Mouse (Mus musculus): ENCODE data around the gene Gm15737. TPM values are rescaled to one million over a fixed set of nuclear protein-coding genes. Genes with fewer than 3 reads are reported as not detected.

Gm15737 gene
- polyA plus RNA-seq, 1 experiment from 2014 or later = 0.20 TPM

GRCm38 (mm10) chr6:92854873-92855272 is 14.3 kb upstream of the Gm15737 start:
- Histone ChIP-seq H3K9ac (no peak overlapping the region), H3K4me1 (ENCODE audit: insufficient read depth) (no peaks in the 10 kb centered on the region), H3K9me3 (ENCODE audit: low read depth, low read length) (no peaks in the 10 kb centered on the region), H3K27me3 (ENCODE audit: insufficient read depth, low read length) (no peaks in the 10 kb centered on the region), H3K27ac (ENCODE audit: low read depth) (peak overlapping the region; percentile 47; the same call in 1 of the 2 replicates), H3K36me3 (ENCODE audit: insufficient read depth) (peaks cover 39% of the 10 kb centered on the region), H3K4me3 (ENCODE audit: low read depth, low read length) (no peak overlapping the region), H3K4me2 (no peak overlapping the region)
- WGBS = 61% methylated on average over 4 of the region's 4 CpGs
- peak; percentile 49; the same call in 1 of the 2 replicates for ATAC-seq (ENCODE audit: insufficient read depth)
- peak; percentile 42 for DNase-seq
- no peak for TF ChIP-seq CTCF (IDR thresholded peaks at IDR 0.05; ENCODE audit: low read depth)

GRCm38 (mm10) chr6:92857761-92858160 is 11.4 kb upstream of the Gm15737 start:
- H3K27ac ChIP-seq (ENCODE audit: low read depth) = no peak overlapping the region
- TF ChIP-seq CTCF (IDR thresholded peaks at IDR 0.05; ENCODE audit: low read depth) = no peak
- no peak overlapping the region for H3K9ac ChIP-seq
- no peak overlapping the region for H3K4me2 ChIP-seq
- no peaks in the 10 kb centered on the region for H3K9me3 ChIP-seq (ENCODE audit: low read depth, low read length)
- no peaks in the 10 kb centered on the region for H3K4me1 ChIP-seq (ENCODE audit: insufficient read depth)
- DNase-seq = no peak
- 90% methylated on average over 13 of the region's 13 CpGs for WGBS
- no peaks in the 10 kb centered on the region for H3K27me3 ChIP-seq (ENCODE audit: insufficient read depth, low read length)
- ATAC-seq (ENCODE audit: insufficient read depth) = no peak
- no peak overlapping the region for H3K4me3 ChIP-seq (ENCODE audit: low read depth, low read length)
- H3K36me3 ChIP-seq (ENCODE audit: insufficient read depth) = peaks cover 54% of the 10 kb centered on the region

- Histone ChIP-seq H3K4me2 (no peak overlapping the region), H3K9me3 (ENCODE audit: low read depth, low read length) (no peaks in the 10 kb centered on the region), H3K27me3 (ENCODE audit: insufficient read depth, low read length) (no peaks in the 10 kb centered on the region), H3K4me3 (ENCODE audit: low read depth, low read length) (no peak overlapping the region), H3K4me1 (ENCODE audit: insufficient read depth) (no peaks in the 10 kb centered on the region), H3K9ac (no peak overlapping the region), H3K27ac (ENCODE audit: low read depth) (no peak overlapping the region), H3K36me3 (ENCODE audit: insufficient read depth) (peaks cover 60% of the 10 kb centered on the region)
- no peak for TF ChIP-seq CTCF (IDR thresholded peaks at IDR 0.05; ENCODE audit: low read depth)
- no peak for ATAC-seq (ENCODE audit: insufficient read depth)
- DNase-seq = no peak
- WGBS = 83% methylated on average over 12 of the region's 12 CpGs
These were observed 10.2 kb upstream of the Gm15737 start for GRCm38 (mm10) chr6:92858721-92859510.

- 53% methylated on average over 5 of the region's 5 CpGs for WGBS
- Histone ChIP-seq H3K9ac (no peak overlapping the region), H3K4me2 (no peak overlapping the region), H3K36me3 (ENCODE audit: insufficient read depth) (peaks cover 63% of the 10 kb centered on the region), H3K27me3 (ENCODE audit: insufficient read depth, low read length) (no peaks in the 10 kb centered on the region), H3K9me3 (ENCODE audit: low read depth, low read length) (no peaks in the 10 kb centered on the region), H3K27ac (ENCODE audit: low read depth) (peak overlapping the region; percentile 12; the same call in 1 of the 2 replicates), H3K4me1 (ENCODE audit: insufficient read depth) (no peaks in the 10 kb centered on the region), H3K4me3 (ENCODE audit: low read depth, low read length) (no peak overlapping the region)
- ATAC-seq (ENCODE audit: insufficient read depth) (no peak), DNase-seq (no peak)
- no peak for TF ChIP-seq CTCF (IDR thresholded peaks at IDR 0.05; ENCODE audit: low read depth)
These were observed 8.8 kb upstream of the Gm15737 start for GRCm38 (mm10) chr6:92860285-92860912.

DNA sequence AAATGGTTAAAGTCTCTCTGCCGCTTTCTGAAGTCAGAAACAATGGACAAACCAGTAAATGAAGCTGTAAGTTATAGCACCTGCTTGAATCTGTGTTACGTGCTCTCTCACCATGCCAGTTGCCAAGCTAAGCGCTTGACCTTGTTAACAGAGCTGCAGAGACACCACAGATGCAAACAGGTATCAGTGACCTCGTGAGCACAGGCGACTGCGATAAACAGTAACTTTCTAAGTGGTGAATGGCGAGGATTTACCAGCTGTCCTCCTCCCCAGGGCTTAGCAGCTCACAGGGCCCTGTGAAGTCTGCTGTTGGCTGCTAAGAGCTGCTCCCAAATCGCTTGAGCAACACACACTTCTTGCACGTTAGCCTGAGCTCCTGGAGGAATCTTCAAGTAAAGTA is 6.6 kb upstream of the Gm15737 start:
- H3K27me3 ChIP-seq (ENCODE audit: insufficient read depth, low read length) = no peaks in the 10 kb centered on the region
- DNase-seq (no peak), ATAC-seq (ENCODE audit: insufficient read depth) (no peak)
- no peak overlapping the region for H3K4me3 ChIP-seq (ENCODE audit: low read depth, low read length)
- peaks cover 59% of the 10 kb centered on the region for H3K36me3 ChIP-seq (ENCODE audit: insufficient read depth)
- H3K9ac ChIP-seq = no peak overlapping the region
- WGBS = 70% methylated on average over 9 of the region's 9 CpGs
- H3K4me1 ChIP-seq (ENCODE audit: insufficient read depth) = no peaks in the 10 kb centered on the region
- no peaks in the 10 kb centered on the region for H3K9me3 ChIP-seq (ENCODE audit: low read depth, low read length)
- H3K4me2 ChIP-seq = no peak overlapping the region
- no peak for TF ChIP-seq CTCF (IDR thresholded peaks at IDR 0.05; ENCODE audit: low read depth)
- H3K27ac ChIP-seq (ENCODE audit: low read depth) = no peak overlapping the region

DNA sequence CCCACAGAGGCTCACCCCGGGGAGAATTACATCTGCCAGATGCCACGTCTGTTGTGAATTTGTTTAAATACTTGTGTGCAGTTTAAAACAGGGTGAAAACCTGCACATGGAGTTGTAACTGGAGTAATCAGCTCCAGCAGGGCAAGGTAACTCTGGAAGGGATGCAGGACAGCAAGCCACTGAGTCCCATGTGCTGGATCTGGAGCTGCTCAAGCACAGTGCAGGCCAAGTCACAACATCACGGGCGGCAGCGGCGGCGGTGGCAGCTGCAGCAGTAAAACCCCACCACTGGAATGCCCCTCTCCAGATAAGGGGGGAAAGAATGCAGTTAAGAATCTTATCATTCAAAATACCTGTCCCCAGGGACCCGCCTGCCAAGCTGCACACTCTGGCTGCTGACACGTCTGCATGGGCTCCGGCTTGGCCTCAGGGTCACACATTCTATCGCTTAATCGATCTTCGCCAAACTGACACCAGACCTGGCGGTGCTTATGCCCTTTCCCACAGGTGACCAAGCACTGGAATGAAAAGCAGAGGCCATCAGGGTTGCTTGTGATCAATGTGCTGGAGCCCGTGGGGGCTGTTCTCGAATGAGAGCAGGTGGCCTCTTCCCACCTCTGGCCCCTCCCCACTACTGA is 544 bp downstream of the Gm15737 start:
- Histone ChIP-seq H3K36me3 (ENCODE audit: insufficient read depth) (peaks cover 35% of the 10 kb centered on the region; the same call in 1 of the 2 replicates), H3K4me2 (peak overlapping the region; percentile 31), H3K27me3 (ENCODE audit: insufficient read depth, low read length) (no peaks in the 10 kb centered on the region), H3K9me3 (ENCODE audit: low read depth, low read length) (no peaks in the 10 kb centered on the region), H3K4me1 (ENCODE audit: insufficient read depth) (peaks cover 17% of the 10 kb centered on the region), H3K4me3 (ENCODE audit: low read depth, low read length) (no peak overlapping the region), H3K9ac (no peak overlapping the region), H3K27ac (ENCODE audit: low read depth) (peak overlapping the region; percentile 81)
- ATAC-seq (ENCODE audit: insufficient read depth) (peak; percentile 53), DNase-seq (peak; percentile 61)
- WGBS = 18% methylated on average over 16 of the region's 16 CpGs
- no peak for TF ChIP-seq CTCF (IDR thresholded peaks at IDR 0.05; ENCODE audit: low read depth)

- H3K4me2 ChIP-seq = no peak overlapping the region
- ATAC-seq (ENCODE audit: insufficient read depth) = peak; percentile 21
- no peaks in the 10 kb centered on the region for H3K9me3 ChIP-seq (ENCODE audit: low read depth, low read length)
- peak; percentile 78 for DNase-seq
- no peak overlapping the region for H3K4me3 ChIP-seq (ENCODE audit: low read depth, low read length)
- H3K9ac ChIP-seq = no peak overlapping the region
- 34% methylated on average over 4 of the region's 4 CpGs for WGBS
- peaks cover 39% of the 10 kb centered on the region; the same call in 1 of the 2 replicates for H3K36me3 ChIP-seq (ENCODE audit: insufficient read depth)
- H3K4me1 ChIP-seq (ENCODE audit: insufficient read depth) = peaks cover 20% of the 10 kb centered on the region
- H3K27me3 ChIP-seq (ENCODE audit: insufficient read depth, low read length) = no peaks in the 10 kb centered on the region
- 0 out of 2 replicates have a peak overlapping the region, but pooled peaks have one; percentile 16 for H3K27ac ChIP-seq (ENCODE audit: low read depth)
- no peak for TF ChIP-seq CTCF (IDR thresholded peaks at IDR 0.05; ENCODE audit: low read depth)
These were observed 2.7 kb downstream of the Gm15737 start for GRCm38 (mm10) chr6:92871813-92872212.

Measured in lung, embryonic 14.5 days (tissue).